ENCODE assay signal across 8 mouse cellular contexts in genomic region chr5:120605688-120606087, GRCm38 (mm10). TPM values are rescaled to one million over a fixed set of nuclear protein-coding genes. Genes with fewer than 3 reads are reported as not detected.
DNase-seq lines count a peak whose midpoint lies in the region; ATAC-seq lines count a peak whose summit lies in the region.

No protein-coding gene starts in this region.

- no peak overlapping the region for H3K27ac ChIP-seq in hindbrain, embryonic 12.5 days

- H3K9ac ChIP-seq in hindbrain, embryonic 12.5 days: peak overlapping the region; percentile 49

- H3K4me3 ChIP-seq in hindbrain, embryonic 12.5 days: peak overlapping the region; percentile 30

- WGBS in hindbrain, embryonic 12.5 days: 3% methylated on average over 8 of the region's 8 CpGs

- peak overlapping the region; percentile 64 for H3K4me2 ChIP-seq in hindbrain, embryonic 12.5 days (replicated peaks)

- peak; percentile 79 for ATAC-seq in frontal cortex, adult (ENCODE audit: low TSS enrichment)
- peak; percentile 75 for ATAC-seq in hindbrain, embryonic 12.5 days (ENCODE audit: low FRiP score)

- H3K9me3 ChIP-seq in hindbrain, embryonic 12.5 days (replicated peaks): no peaks in the 10 kb centered on the region

- H3K36me3 ChIP-seq in hindbrain, embryonic 12.5 days: peaks cover 9% of the 10 kb centered on the region; the same call in 1 of the 2 replicates

- H3K4me1 ChIP-seq in hindbrain, embryonic 12.5 days: 0 out of 2 replicates have a peak, but pooled peaks cover 8% of the 10 kb centered on the region

- DNase-seq in Muller cell, postnatal 12 days (ENCODE audit: inconsistent ontology term): peak; percentile 86
- DNase-seq in cerebellum, adult 9-10 months: peak; percentile 94
- peak; percentile 95 to 96 for DNase-seq in layer of hippocampus, postnatal 10 days (ENCODE audit: low spot score in 2 of 2)
- peak; percentile 93 for DNase-seq in lung, postnatal 10 days
- DNase-seq in ovary, postnatal 14 days (ENCODE audit: low spot score): peak; percentile 88
- DNase-seq in thymus, postnatal 10 days (ENCODE audit: low spot score in 2 of 2): peak; percentile 73 to 92

- no peaks in the 10 kb centered on the region for H3K27me3 ChIP-seq in hindbrain, embryonic 12.5 days

RNA-seq across cellular contexts. Expression of gene Rita1, which starts 6.7 kb away (rescaled TPM):
- polyA plus RNA-seq in hindbrain, embryonic 12.5 days (2016; fragmentation: Nextera tagmentation; extraction: Ambion mirVana): 16.8 and 19.2 TPM in 2 replicates
- total RNA-seq in layer of hippocampus, postnatal 10 days (2021): 10 to 100 TPM; 24.1 to 27.3 TPM

RNA-seq across cellular contexts. Expression of gene Ddx54, which starts 6.9 kb away (rescaled TPM):
- 53.2 and 53.6 TPM in 2 replicates for polyA plus RNA-seq in hindbrain, embryonic 12.5 days (2016; fragmentation: Nextera tagmentation; extraction: Ambion mirVana)
- total RNA-seq in layer of hippocampus, postnatal 10 days (2021): 10 to 100 TPM; 45.0 to 45.1 TPM

RNA-seq across cellular contexts. Expression of gene Iqcd, which starts 16.9 kb away (rescaled TPM):
- 1.9 and 2.5 TPM in 2 replicates for polyA plus RNA-seq in hindbrain, embryonic 12.5 days (2016; fragmentation: Nextera tagmentation; extraction: Ambion mirVana)
- total RNA-seq in layer of hippocampus, postnatal 10 days (2021): 1 to 10 TPM in 1 of 2 experiments, under 1 TPM in 1; 0.91 to 1.2 TPM

RNA-seq across cellular contexts. Expression of gene Tpcn1, which starts 17.2 kb away (rescaled TPM):
- 18.4 and 19.2 TPM in 2 replicates for polyA plus RNA-seq in hindbrain, embryonic 12.5 days (2016; fragmentation: Nextera tagmentation; extraction: Ambion mirVana)
- 10 to 100 TPM; 44.1 to 47.4 TPM for total RNA-seq in layer of hippocampus, postnatal 10 days (2021)

RNA-seq across cellular contexts. Expression of gene Cfap73, which starts 28.3 kb away (rescaled TPM):
- polyA plus RNA-seq in hindbrain, embryonic 12.5 days (2016; fragmentation: Nextera tagmentation; extraction: Ambion mirVana): 0.56 and 0.77 TPM in 2 replicates
- total RNA-seq in layer of hippocampus, postnatal 10 days (2021): under 1 TPM; 0.76 to 0.80 TPM
